Mouse (Mus musculus) kidney, adult 11 months (tissue): ENCODE data around the gene Mea1.

Source experiments
- DNase-seq: peaks from one replicate; pipeline ENCODE4 v3.0.0; 2022

The Mea1 gene

GRCm38 (mm10) chr17:46706375-46707089 lies 27.9 kb downstream of the Mea1 start:
- DNase-seq: no peak

- peak; percentile 91 for DNase-seq
Measured at GRCm38 (mm10) chr17:46710959-46711597, 32.5 kb downstream of the Mea1 start, which contains the start of gene Pex6. TSS of gene Pex6 (plus strand) at chr17:46711463.

GRCm38 (mm10) chr17:46711612-46712271 lies 33.1 kb downstream of the Mea1 start:
- DNase-seq: peak; percentile 27

- DNase-seq: no peak
Measured at GRCm38 (mm10) chr17:46712442-46712841, 33.8 kb downstream of the Mea1 start.

- DNase-seq: no peak
Measured at GRCm38 (mm10) chr17:46713849-46714248, 35.3 kb downstream of the Mea1 start.

GRCm38 (mm10) chr17:46714756-46715481 lies 36.3 kb downstream of the Mea1 start:
- no peak for DNase-seq

GRCm38 (mm10) chr17:46721077-46721476 lies 42.5 kb downstream of the Mea1 start:
- no peak for DNase-seq

- DNase-seq: no peak
Measured at GRCm38 (mm10) chr17:46724477-46725084, 46.0 kb downstream of the Mea1 start.

GRCm38 (mm10) chr17:46725273-46725672 lies 46.7 kb downstream of the Mea1 start:
- no peak for DNase-seq

GRCm38 (mm10) chr17:46725731-46726645 lies 47.4 kb downstream of the Mea1 start:
- DNase-seq: no peak

GRCm38 (mm10) chr17:46727271-46727670 lies 48.7 kb downstream of the Mea1 start:
- DNase-seq: no peak

GRCm38 (mm10) chr17:46728021-46728420 lies 49.4 kb downstream of the Mea1 start:
- DNase-seq: peak; percentile 56

GRCm38 (mm10) chr17:46728496-46728895 lies 49.9 kb downstream of the Mea1 start:
- no peak for DNase-seq

GRCm38 (mm10) chr17:46728904-46729318 lies 50.3 kb downstream of the Mea1 start, which contains the start of gene Gnmt:
TSS of gene Gnmt (minus strand) at chr17:46729168.
- peak; percentile 94 for DNase-seq
